Comparison of ENCODE assay signal across 29 mouse cellular contexts in genomic region chr17:83160296-83160695, GRCm38 (mm10).
"Had no signal": no experiment of that assay in that cellular context is flagged by ENCODE, and none has a peak within 500 bp of the region (broad histone marks: within the 10 kb centered on the region; RNA-seq: fewer than 3 reads in every experiment).

No protein-coding gene starts in this region.

- H3K36me3 ChIP-seq: heart, embryonic 10.5 days; heart, embryonic 12.5 days; heart, embryonic 13.5 days; heart, embryonic 15.5 days; hindbrain, embryonic 10.5 days; hindbrain, embryonic 12.5 days; hindbrain, embryonic 13.5 days; hindbrain, embryonic 15.5 days; intestine, embryonic 15.5 days; kidney, embryonic 15.5 days had no signal

- H3K27me3 ChIP-seq: heart, embryonic 12.5 days; heart, embryonic 13.5 days; heart, embryonic 15.5 days; hindbrain, embryonic 12.5 days; hindbrain, embryonic 15.5 days; intestine, embryonic 15.5 days had no signal

- H3K4me3 ChIP-seq: heart, embryonic 10.5 days; heart, embryonic 12.5 days; heart, embryonic 13.5 days; heart, embryonic 15.5 days; hindbrain, embryonic 10.5 days; hindbrain, embryonic 12.5 days; hindbrain, embryonic 13.5 days; hindbrain, embryonic 15.5 days; intestine, embryonic 15.5 days; kidney, embryonic 15.5 days; layer of hippocampus, adult 2 months had no signal

- H3K4me1 ChIP-seq: hindbrain, embryonic 15.5 days had no signal

- DNase-seq: heart, postnatal 10 days; heart, postnatal 14 days; heart, postnatal 36 days; heart, postnatal 4 days; kidney, adult 11 months; kidney, adult 18-20 months; kidney, adult 8-10 months; kidney, adult 9 months; kidney, postnatal 10 days; kidney, postnatal 14 days; kidney, postnatal 25 days; kidney, postnatal 36 days; kidney, postnatal 4 days; layer of hippocampus, adult 9-11 months; layer of hippocampus, postnatal 36 days had no signal

- H3K27ac ChIP-seq: heart, embryonic 10.5 days; heart, embryonic 13.5 days; heart, embryonic 15.5 days; hindbrain, embryonic 10.5 days; hindbrain, embryonic 12.5 days; hindbrain, embryonic 13.5 days; hindbrain, embryonic 14.5 days; hindbrain, embryonic 15.5 days; hindbrain, postnatal 0 days; intestine, embryonic 15.5 days; kidney, embryonic 15.5 days; kidney, postnatal 0 days; layer of hippocampus, adult 2 months had no signal
